In the genomic region with DNA sequence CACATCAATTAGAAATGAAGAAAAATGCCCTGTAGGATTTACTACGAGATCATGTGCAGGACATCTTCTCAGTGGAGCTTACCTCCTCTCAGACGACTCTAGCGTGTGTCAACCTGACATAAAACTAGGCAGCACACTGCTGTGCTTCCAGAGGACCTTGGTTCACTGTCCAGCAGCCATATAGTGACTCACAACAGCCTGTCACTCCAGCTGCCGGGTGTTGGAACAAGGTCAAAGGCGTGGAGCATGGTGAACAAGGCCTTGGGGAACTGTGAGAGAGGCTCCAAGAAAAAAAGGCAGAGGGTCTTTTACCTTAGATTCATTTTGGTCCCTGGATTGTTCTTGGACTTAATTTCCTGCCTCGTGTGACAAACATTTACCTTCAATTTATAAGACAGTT, we compare ENCODE assay signal across 8 mouse cellular contexts. TPM values are rescaled to one million over a fixed set of nuclear protein-coding genes. Genes with fewer than 3 reads are reported as not detected.
"Had no signal": no experiment of that assay in that cellular context is flagged by ENCODE, and none has a peak within 500 bp of the region (broad histone marks: within the 10 kb centered on the region; RNA-seq: fewer than 3 reads in every experiment).

No protein-coding gene starts in this region.

- DNase-seq: kidney, postnatal 25 days; lung, embryonic 14.5 days; lung, postnatal 10 days; lung, postnatal 4 days; midbrain, embryonic 14.5 days; retina, postnatal 1 day; thymus, postnatal 4 days had no signal

RNA-seq across cellular contexts. Expression of gene Asb18, which starts 3.6 kb away (rescaled TPM):
- total RNA-seq: megakaryocyte, adult 5-6 weeks had no signal
